Mouse (Mus musculus) liver, embryonic 11.5 days (tissue): ENCODE results near the gene Anks1. TPM values are rescaled to one million over a fixed set of nuclear protein-coding genes. Genes with fewer than 3 reads are reported as not detected.
A peak's percentile ranks its signal among the peaks of the same experiment; 100 is the strongest.

ENCODE experiments used
- ATAC-seq: fragments of 200-750 bp; cut with Nextera tagmentation; replicated peaks from 2 replicates; pipeline ENCODE4 v1.8.0; 2017; ENCODE audit warnings: moderate number of reproducible peaks, mild to moderate bottlenecking, moderate TSS enrichment, moderate library complexity; ENCODE audit not compliant: low FRiP score
- DNase-seq: peaks from one replicate; pipeline ENCODE4 v3.0.0-alpha.2; 2017; ENCODE audit warnings: low spot score
- H3K27ac ChIP-seq: fragments of 300-500 bp; sonication (generic); 2 replicates; pipeline ENCODE4 v1.5.1; 2014; ENCODE audit warnings: mild to moderate bottlenecking, low read depth, low read length, control low read depth
- H3K27me3 ChIP-seq: fragments of 300-500 bp; sonication (generic); replicated peaks from 2 replicates; pipeline ENCODE4 v1.6.1; 2014; ENCODE audit warnings: low read length, mixed read lengths; ENCODE audit not compliant: control insufficient read depth, insufficient read depth
- H3K36me3 ChIP-seq: fragments of 300-500 bp; sonication (generic); 2 replicates; pipeline ENCODE4 v1.6.1; 2014; ENCODE audit warnings: mild to moderate bottlenecking, low read length, moderate library complexity, mixed read lengths; ENCODE audit not compliant: control insufficient read depth, insufficient read depth
- H3K4me1 ChIP-seq: fragments of 300-500 bp; sonication (generic); replicated peaks from 2 replicates; pipeline ENCODE4 v1.6.1; 2014; ENCODE audit warnings: low read length, mixed read lengths; ENCODE audit not compliant: control insufficient read depth, insufficient read depth
- H3K4me2 ChIP-seq: fragments of 300-500 bp; sonication (generic); 2 replicates; pipeline ENCODE4 v1.6.1; 2014; ENCODE audit warnings: mild to moderate bottlenecking, control low read depth, moderate library complexity
- H3K4me3 ChIP-seq: fragments of 300-500 bp; sonication (generic); 2 replicates; pipeline ENCODE4 v1.5.1; 2014; ENCODE audit warnings: low read depth, low read length, control low read depth
- H3K9ac ChIP-seq: fragments of 300-500 bp; sonication (generic); 2 replicates; pipeline ENCODE4 v1.6.1; 2014; ENCODE audit warnings: low read depth, low read length, control low read depth
- H3K9me3 ChIP-seq: fragments of 300-500 bp; sonication (generic); 2 replicates; pipeline ENCODE4 v1.6.1; 2016; ENCODE audit warnings: low read length, inconsistent platforms, mixed read lengths; ENCODE audit not compliant: control insufficient read depth
- WGBS: fragments of 180-500 bp; shearing (Covaris S2); extraction: QIAGEN DNeasy Blood & Tissue Kit; methylation state at CpG from one replicate; pipeline ENCODE4 v1.1.7; 2014; 5-methylcytosine and 5-hydroxymethylcytosine counted together
- polyA plus RNA-seq: library from polyadenylated mRNA; unstranded; fragments of >200 nt; fragmentation: Nextera tagmentation; extraction: Ambion mirVana; gene quantifications from 2 replicates; pipeline ENCODE4 v1.2.1, GENCODE M21; 2014

Gene Anks1
- 8.3 and 8.9 TPM in 2 replicates for polyA plus RNA-seq

DNA sequence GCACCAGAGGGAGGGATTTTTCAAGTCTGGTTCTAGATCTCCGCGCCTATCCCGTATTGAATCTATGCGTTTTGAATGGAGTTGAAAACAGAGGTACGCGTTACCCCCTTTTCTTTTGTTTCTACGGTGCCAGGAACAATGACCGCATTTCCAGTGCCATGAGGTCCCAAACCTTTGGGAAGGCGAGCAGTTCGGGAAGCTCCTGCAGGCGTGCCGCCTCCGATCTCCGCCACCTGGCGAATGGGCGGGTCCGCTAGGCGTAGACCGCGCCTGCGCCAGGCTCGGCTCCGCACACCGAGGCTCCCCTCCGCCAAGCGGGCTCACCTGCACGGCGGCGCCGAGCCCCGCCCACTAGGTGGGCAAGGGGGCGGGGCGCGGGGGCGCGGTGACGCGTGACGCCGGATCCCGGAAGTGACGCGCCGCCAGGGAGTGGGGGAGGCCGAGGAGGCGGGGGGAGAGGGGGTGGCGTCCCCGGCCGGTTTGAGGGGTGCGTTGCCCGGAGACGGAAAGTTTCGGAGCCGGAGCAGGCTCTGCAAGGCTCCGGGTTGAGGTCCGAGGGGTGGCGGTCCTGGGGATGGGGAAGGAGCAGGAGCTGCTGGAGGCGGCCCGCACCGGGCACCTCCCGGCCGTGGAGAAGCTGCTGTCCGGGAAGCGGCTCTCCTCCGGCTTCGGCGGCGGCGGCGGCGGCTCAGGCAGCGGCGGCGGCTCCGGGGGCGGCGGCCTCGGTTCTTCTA is at the start of gene Anks1:
Gene Anks1 (plus strand): TSS at position 419 of the 734 bp plus-strand sequence.
- Histone ChIP-seq H3K9me3 (no peaks in the 10 kb centered on the region), H3K4me3 (peak within 1 kb of the TSS; percentile 92), H3K4me2 (peak within 1 kb of the TSS; percentile 88), H3K36me3 (0 out of 2 replicates have a peak, but pooled peaks cover 2% of the 10 kb centered on the region), H3K9ac (peak within 1 kb of the TSS; percentile 85), H3K27ac (peak within 1 kb of the TSS; percentile 70), H3K4me1 (peaks cover 16% of the 10 kb centered on the region), H3K27me3 (no peaks in the 10 kb centered on the region)
- ATAC-seq, result peak; percentile 86
- peak; percentile 89 for DNase-seq
- WGBS, result under 1% methylated on average over 77 of the region's 78 CpGs

- DNase-seq, result no peak
- H3K4me3 ChIP-seq, result no peak overlapping the region
- H3K9ac ChIP-seq, result no peak overlapping the region
- WGBS, result 76% methylated on average over 2 of the region's 2 CpGs
- no peaks in the 10 kb centered on the region for H3K27me3 ChIP-seq
- H3K4me1 ChIP-seq, result peaks cover 8% of the 10 kb centered on the region
- no peaks in the 10 kb centered on the region for H3K9me3 ChIP-seq
- H3K36me3 ChIP-seq, result no peaks in the 10 kb centered on the region
- ATAC-seq, result no peak
- H3K27ac ChIP-seq, result no peak overlapping the region
- H3K4me2 ChIP-seq, result no peak overlapping the region
Observed at GRCm38 (mm10) chr17:27865461-27865860, 43.6 kb upstream of the Anks1 start.

- ATAC-seq, result no peak
- 91% methylated on average over 4 of the region's 4 CpGs for WGBS
- Histone ChIP-seq H3K9ac (no peak overlapping the region), H3K4me3 (no peak overlapping the region), H3K4me1 (peaks cover 8% of the 10 kb centered on the region; the same call in 1 of the 2 replicates), H3K9me3 (no peaks in the 10 kb centered on the region), H3K4me2 (no peak overlapping the region), H3K36me3 (no peaks in the 10 kb centered on the region), H3K27me3 (no peaks in the 10 kb centered on the region), H3K27ac (no peak overlapping the region)
- DNase-seq, result no peak
Observed at GRCm38 (mm10) chr17:27866737-27867136, 42.4 kb upstream of the Anks1 start.

DNA sequence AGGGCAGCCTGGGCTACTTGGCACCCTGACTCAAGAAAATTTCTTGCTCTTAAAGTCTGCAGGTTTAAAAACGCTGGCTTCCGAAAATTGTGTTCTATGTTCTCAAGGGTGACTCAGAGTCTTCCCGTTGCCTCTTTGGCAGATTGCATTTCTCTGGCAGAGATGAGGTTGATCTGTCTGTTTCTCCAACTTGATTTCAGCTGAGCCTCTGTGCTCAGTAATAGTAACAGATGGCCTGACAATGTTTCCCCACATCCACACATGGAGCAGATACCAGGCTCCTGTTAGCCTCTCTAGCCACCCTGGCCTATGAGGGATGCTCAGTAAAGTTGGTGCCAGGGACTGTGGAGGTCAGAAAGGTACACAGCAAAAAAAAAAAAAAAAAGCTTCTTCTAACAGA is 37.3 kb upstream of the Anks1 start:
- Histone ChIP-seq H3K36me3 (no peaks in the 10 kb centered on the region), H3K27me3 (no peaks in the 10 kb centered on the region), H3K4me2 (no peak overlapping the region), H3K9ac (no peak overlapping the region), H3K9me3 (no peaks in the 10 kb centered on the region), H3K27ac (no peak overlapping the region), H3K4me1 (peaks cover 22% of the 10 kb centered on the region), H3K4me3 (no peak overlapping the region)
- DNase-seq (no peak), ATAC-seq (no peak)
- WGBS, result 83% methylated on average over 3 of the region's 3 CpGs

- no peak overlapping the region for H3K27ac ChIP-seq
- no peak overlapping the region for H3K4me3 ChIP-seq
- no peaks in the 10 kb centered on the region for H3K27me3 ChIP-seq
- WGBS, result 68% methylated on average over 3 of the region's 3 CpGs
- no peaks in the 10 kb centered on the region for H3K9me3 ChIP-seq
- no peaks in the 10 kb centered on the region; the same call in 1 of the 2 replicates for H3K36me3 ChIP-seq
- no peak overlapping the region for H3K4me2 ChIP-seq
- H3K9ac ChIP-seq, result no peak overlapping the region
- no peak for DNase-seq
- H3K4me1 ChIP-seq, result peaks cover 22% of the 10 kb centered on the region
- no peak for ATAC-seq
Observed at GRCm38 (mm10) chr17:27873583-27873982, 35.5 kb upstream of the Anks1 start.

DNA sequence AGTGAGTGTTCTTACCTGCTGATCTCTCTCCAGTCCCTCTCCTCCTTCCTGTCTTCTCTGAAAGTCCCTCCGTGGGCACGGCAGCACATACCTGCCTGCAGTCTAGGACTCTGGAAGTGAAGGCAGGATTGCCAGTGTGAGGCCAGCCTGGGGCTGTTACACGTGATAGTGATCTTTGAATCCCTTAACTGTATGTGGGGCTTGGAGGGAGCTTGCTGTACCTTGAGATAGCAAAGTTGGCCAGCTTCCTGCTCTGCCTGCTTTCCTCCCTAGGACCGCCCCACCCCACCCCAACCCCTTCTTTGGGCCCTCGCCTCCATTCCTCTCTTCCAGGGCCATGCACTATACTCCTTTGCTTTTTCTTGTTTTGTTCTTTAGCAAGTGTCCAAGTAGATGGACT is 34.6 kb upstream of the Anks1 start:
- ATAC-seq, result peak; percentile 91
- no peak overlapping the region for H3K27ac ChIP-seq

GRCm38 (mm10) chr17:27881518-27881917 is 27.6 kb upstream of the Anks1 start:
- WGBS, result 72% methylated on average over 11 of the region's 11 CpGs
- Histone ChIP-seq H3K4me1 (no peaks in the 10 kb centered on the region), H3K27me3 (no peaks in the 10 kb centered on the region), H3K4me3 (no peak overlapping the region), H3K4me2 (no peak overlapping the region), H3K9me3 (no peaks in the 10 kb centered on the region), H3K36me3 (peaks cover 34% of the 10 kb centered on the region), H3K9ac (no peak overlapping the region), H3K27ac (no peak overlapping the region)
- DNase-seq, result no peak
- ATAC-seq, result 0 out of 2 replicates have a peak, but pooled peaks have one; percentile 29

More for the DNA sequence above, 34.6 kb upstream of the Anks1 start:
- H3K9ac ChIP-seq, result no peak overlapping the region
- H3K36me3 ChIP-seq, result no peaks in the 10 kb centered on the region; the same call in 1 of the 2 replicates
- H3K4me3 ChIP-seq, result no peak overlapping the region
- DNase-seq, result no peak
- WGBS, result 33% methylated on average over 5 of the region's 5 CpGs
- no peaks in the 10 kb centered on the region for H3K27me3 ChIP-seq
- H3K4me2 ChIP-seq, result peak overlapping the region; percentile 55
- H3K4me1 ChIP-seq, result peaks cover 22% of the 10 kb centered on the region
- no peaks in the 10 kb centered on the region for H3K9me3 ChIP-seq

- H3K9ac ChIP-seq, result no peak overlapping the region
- H3K36me3 ChIP-seq, result peaks cover 43% of the 10 kb centered on the region
- no peaks in the 10 kb centered on the region for H3K4me1 ChIP-seq
- H3K27me3 ChIP-seq, result no peaks in the 10 kb centered on the region
- no peak overlapping the region for H3K4me3 ChIP-seq
- 92% methylated on average over 8 of the region's 8 CpGs for WGBS
- DNase-seq, result no peak
- no peaks in the 10 kb centered on the region for H3K9me3 ChIP-seq
- no peak overlapping the region for H3K4me2 ChIP-seq
- no peak for ATAC-seq
- no peak overlapping the region for H3K27ac ChIP-seq
Observed at GRCm38 (mm10) chr17:27883129-27883528, 26.0 kb upstream of the Anks1 start.

DNA sequence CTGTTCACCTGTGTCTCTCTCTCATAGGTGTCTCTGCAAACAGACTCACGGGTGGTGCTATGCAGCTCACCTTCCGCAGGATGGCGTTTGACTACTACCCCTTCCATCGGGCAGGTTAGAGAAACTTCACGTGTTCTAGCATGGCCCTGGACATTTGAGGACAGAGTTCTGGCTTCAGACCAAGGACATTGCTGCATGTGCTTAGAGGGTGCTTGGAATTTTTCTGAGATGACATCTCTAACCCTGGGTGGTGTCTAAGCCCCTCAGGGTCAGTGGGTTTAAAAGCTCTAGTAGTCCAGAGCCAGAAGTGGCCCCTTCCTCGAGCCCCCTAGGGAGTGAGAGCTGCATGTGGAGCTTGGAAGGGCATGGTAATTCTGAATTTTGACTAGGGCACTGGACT is 25.1 kb upstream of the Anks1 start:
- H3K27me3 ChIP-seq, result no peaks in the 10 kb centered on the region
- H3K4me3 ChIP-seq, result no peak overlapping the region
- H3K9ac ChIP-seq, result no peak overlapping the region
- H3K27ac ChIP-seq, result no peak overlapping the region
- H3K4me2 ChIP-seq, result no peak overlapping the region
- ATAC-seq (no peak), DNase-seq (no peak)
- peaks cover 47% of the 10 kb centered on the region for H3K36me3 ChIP-seq
- no peaks in the 10 kb centered on the region for H3K4me1 ChIP-seq
- 88% methylated on average over 6 of the region's 6 CpGs for WGBS
- H3K9me3 ChIP-seq, result no peaks in the 10 kb centered on the region
